Mouse (Mus musculus) adipose tissue, adult 10 weeks (tissue): ENCODE data around the gene Hoxa9. TPM values are rescaled to one million over a fixed set of nuclear protein-coding genes. Genes with fewer than 3 reads are reported as not detected.

Experiments used
- polyA plus RNA-seq: library from polyadenylated mRNA; stranded (reverse); fragments of 350-450 nt; fragmentation: Illumina TruSeq; extraction: RNeasy Lipid Tissue Mini Kit (QIAGEN cat#74804); gene quantifications from one replicate; pipeline ENCODE4 v1.2.3, GENCODE M21; 2014; ENCODE audit warnings: low read depth, low replicate concordance

The Hoxa9 gene
- 7.2 TPM for polyA plus RNA-seq

GRCm38 (mm10) chr6:52230516-52231165, at the start of gene Hoxa9:
Gene Hoxa9, minus strand, starts transcription at chr6:52231089.

GRCm38 (mm10) chr6:52260654-52261575, 30.0 kb upstream of the Hoxa9 start, which contains the start of gene Hoxa13:
Gene Hoxa13, minus strand, starts transcription at chr6:52260880.

GRCm38 (mm10) chr6:52245757-52246142, 14.9 kb upstream of the Hoxa9 start, which contains the start of gene Hoxa11:
Gene Hoxa11, minus strand, starts transcription at chr6:52245810.

GRCm38 (mm10) chr6:52240389-52241000, 9.6 kb upstream of the Hoxa9 start, which contains the start of gene Hoxa10:
Gene Hoxa10, minus strand, starts transcription at chr6:52240854.

GRCm38 (mm10) chr6:52221337-52221992, 9.4 kb downstream of the Hoxa9 start, which contains the start of gene Hoxa7:
Gene Hoxa7, minus strand, starts transcription at chr6:52221854.

GRCm38 (mm10) chr6:52213119-52213986, 17.5 kb downstream of the Hoxa9 start, which contains the start of the genes Hoxa3 and Gm28308:
Gene Hoxa3, minus strand, starts transcription at chr6:52213336.
Gene Gm28308, minus strand, starts transcription at chr6:52213339.

GRCm38 (mm10) chr6:52208072-52208867, 22.6 kb downstream of the Hoxa9 start, which contains the start of gene Hoxa6:
Gene Hoxa6, minus strand, starts transcription at chr6:52208722.

GRCm38 (mm10) chr6:52204050-52204752, 26.7 kb downstream of the Hoxa9 start, which contains the start of gene Hoxa5:
Gene Hoxa5, minus strand, starts transcription at chr6:52204587.

GRCm38 (mm10) chr6:52190906-52191810, 39.7 kb downstream of the Hoxa9 start, which contains the start of gene Hoxa4:
Gene Hoxa4, minus strand, starts transcription at chr6:52191753.

GRCm38 (mm10) chr6:52177061-52177735, 53.7 kb downstream of the Hoxa9 start, which contains the start of gene 5730596B20Rik:
Gene 5730596B20Rik, plus strand, starts transcription at chr6:52177498.

Other genes starting within 250 kb of the Hoxa9 start
- 39.8 TPM for gene Skap2, start 218.5 kb downstream of the Hoxa9 start, polyA plus RNA-seq
- 1.3 TPM for gene Hoxa1, start 72.8 kb downstream of the Hoxa9 start, polyA plus RNA-seq
- 2.7 TPM for gene Hoxa2, start 66.3 kb downstream of the Hoxa9 start, polyA plus RNA-seq
- 0.84 TPM for gene 5730596B20Rik, start 53.6 kb downstream of the Hoxa9 start, polyA plus RNA-seq
- 4.5 TPM for gene Hoxa4, start 39.3 kb downstream of the Hoxa9 start, polyA plus RNA-seq
- gene Hoxa5, start 26.5 kb downstream of the Hoxa9 start, polyA plus RNA-seq, result 11.7 TPM
- gene Hoxa6, start 22.4 kb downstream of the Hoxa9 start, polyA plus RNA-seq, result 5.7 TPM
- gene Hoxa3, start 17.8 kb downstream of the Hoxa9 start, polyA plus RNA-seq, result 8.9 TPM
- 1.7 TPM for gene Gm28308, start 17.8 kb downstream of the Hoxa9 start, polyA plus RNA-seq
- gene Hoxa7, start 9.2 kb downstream of the Hoxa9 start, polyA plus RNA-seq, result 20.0 TPM
- 2.5 TPM for gene Hoxa10, start 9.8 kb upstream of the Hoxa9 start, polyA plus RNA-seq
- 0.42 TPM for gene Hoxa11, start 14.7 kb upstream of the Hoxa9 start, polyA plus RNA-seq
- not detected for gene Hoxa13, start 29.8 kb upstream of the Hoxa9 start, polyA plus RNA-seq
- 0.34 TPM for gene Evx1, start 82.4 kb upstream of the Hoxa9 start, polyA plus RNA-seq